In genomic region chr8:117183664-117184377, GRCm38 (mm10) we compare ENCODE assay signal across 28 mouse cellular contexts. TPM values are rescaled to one million over a fixed set of nuclear protein-coding genes. Genes with fewer than 3 reads are reported as not detected.
DNase-seq lines count a peak whose midpoint lies in the region; ATAC-seq and TF ChIP-seq lines count a peak whose summit lies in the region.
"Had no signal": no experiment of that assay in that cellular context is flagged by ENCODE, and none has a peak within 500 bp of the region (broad histone marks: within the 10 kb centered on the region; RNA-seq: fewer than 3 reads in every experiment).

No protein-coding gene starts in this region.

- peak; percentile 18 to 29; a peak in 2 of 4 replicates for ATAC-seq in hematopoietic stem cell, adult 5-6 weeks (replicated peaks in 1 of 2; ENCODE audit: insufficient read depth in 1 of 2, low FRiP score in 2 of 2, low TSS enrichment in 1 of 2, low read depth in 1 of 2, poor library complexity in 2 of 2, severe bottlenecking in 2 of 2)
- ATAC-seq: CD4-positive, CD25-positive, alpha-beta regulatory T cell, adult 4 months; forebrain, embryonic 15.5 days had no signal

- intact Hi-C loops in heart, postnatal 14 days (cut with DNase I) = no loop called here
- intact Hi-C loops in gastrocnemius, adult 2 months (cut with DNase I) = no loop called here

- TF ChIP-seq CTCF in gastrocnemius, adult 2 months (IDR thresholded peaks at IDR 0.05) = no peak

- H3K4me3 ChIP-seq in gastrocnemius, adult 2 months = no peak overlapping the region
- H3K4me3 ChIP-seq: embryonic facial prominence, embryonic 10.5 days; embryonic facial prominence, embryonic 13.5 days; erythroblast, embryonic 14.5 days; forebrain, embryonic 12.5 days; forebrain, embryonic 15.5 days; heart, embryonic 12.5 days; heart, embryonic 15.5 days; hindbrain, embryonic 12.5 days; hindbrain, embryonic 15.5 days had no signal

- no peak overlapping the region for H3K27ac ChIP-seq in gastrocnemius, adult 2 months
- H3K27ac ChIP-seq: embryonic facial prominence, embryonic 10.5 days; embryonic facial prominence, embryonic 13.5 days; forebrain, embryonic 12.5 days; forebrain, embryonic 15.5 days; heart, embryonic 15.5 days; hindbrain, embryonic 12.5 days; hindbrain, embryonic 15.5 days had no signal

- DNase-seq in thymus, postnatal 0 days (ENCODE audit: low spot score) = peak; percentile 37
- DNase-seq in thymus, postnatal 25 days = no peak
- peak; percentile 30 to 54 for DNase-seq in monocyte, adult 2 months (ENCODE audit: low read depth in 1 of 2, low spot score in 2 of 2)
- no peak for DNase-seq in heart, postnatal 14 days
- DNase-seq in gastrocnemius, postnatal 25 days = no peak
- no peak for DNase-seq in gastrocnemius, adult 2 months
- DNase-seq: adrenal gland, adult 2 months; adrenal gland, postnatal 14 days; cerebellum, adult 11 months; cerebellum, adult 2 months; cerebellum, adult 9-11 months; cerebellum, postnatal 25 days; embryo, embryonic 11 days; gastrocnemius, postnatal 10 days; heart, adult 18-20 months; heart, postnatal 10 days; heart, postnatal 4 days had no signal

RNA-seq across cellular contexts. Expression of gene Gan, which starts 25.9 kb away (rescaled TPM):
- 1.5 and 2.3 TPM in 2 replicates for polyA plus RNA-seq in thymus, postnatal 0 days (2015; fragmentation: Nextera tagmentation; extraction: Ambion mirVana)
- total RNA-seq in hematopoietic stem cell, adult 5-6 weeks (2017) = 3.6 and 4.1 TPM in 2 replicates
- total RNA-seq in heart, postnatal 14 days (2021) = 1 to 10 TPM; 6.0 to 6.3 TPM
- 1 to 10 TPM; 4.0 to 4.9 TPM for total RNA-seq in gastrocnemius, postnatal 25 days (2021)
- total RNA-seq in gastrocnemius, adult 2 months (2021) = 1 to 10 TPM; 4.8 to 5.9 TPM

Comparison
In these comparisons a context has a peak if more than half of its experiments do, and no peak if none do; other contexts are left out.
1. DNase-seq: peak in thymus, postnatal 0 days (single experiment) and monocyte, adult 2 months (2 of 2); none in thymus, postnatal 25 days (single experiment), heart, postnatal 14 days (0 of 2), gastrocnemius, postnatal 25 days (single experiment) and gastrocnemius, adult 2 months (single experiment).